Mouse (Mus musculus): ENCODE measurements around the gene Ankrd54. TPM values are rescaled to one million over a fixed set of nuclear protein-coding genes. Genes with fewer than 3 reads are reported as not detected.

Gene Ankrd54
- total and polyA plus RNA-seq, 2 experiments from 2014 or later: 45.5 to 53.5 TPM

DNA sequence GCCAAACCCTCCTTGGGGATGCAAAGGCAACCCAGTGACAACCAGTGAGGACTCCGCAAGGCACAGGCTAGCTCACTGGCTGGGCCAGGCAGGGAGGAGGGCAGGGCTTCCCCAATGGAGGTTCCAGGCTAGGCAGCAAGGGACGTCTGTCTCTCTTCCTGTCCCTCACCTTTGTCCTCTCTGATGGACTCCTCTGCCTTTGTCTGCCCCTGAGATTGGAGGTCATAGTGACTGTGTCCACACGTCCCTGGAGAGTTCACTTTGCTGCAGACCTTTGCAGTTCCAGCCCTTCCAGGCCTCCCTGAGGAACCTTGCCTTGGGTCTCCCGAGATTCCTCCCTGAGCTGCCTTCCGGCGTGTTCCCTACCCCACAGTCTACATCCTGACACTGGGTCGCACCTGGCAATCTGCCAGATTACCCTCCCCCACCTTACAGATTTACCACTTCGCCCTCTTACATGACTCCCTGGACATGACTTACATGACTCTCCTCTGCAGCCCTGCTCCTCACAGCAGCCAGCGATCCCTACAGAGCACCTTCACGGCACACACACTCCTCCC lies 39.9 kb downstream of the Ankrd54 start:
- H3K9ac ChIP-seq (replicated peaks; ENCODE audit: low read length, poor library complexity, severe bottlenecking): no peak overlapping the region
- ATAC-seq (ENCODE audit: low FRiP score): no peak
- H3K4me1 ChIP-seq (ENCODE audit: insufficient read depth, low read length): peaks cover 3% of the 10 kb centered on the region; the same call in 1 of the 2 replicates
- no peaks in the 10 kb centered on the region for H3K9me3 ChIP-seq (ENCODE audit: low read length)
- WGBS: 67% methylated on average over 10 of the region's 10 CpGs
- H3K4me2 ChIP-seq (ENCODE audit: low read depth, low read length, poor library complexity, severe bottlenecking): no peak overlapping the region
- no peak for DNase-seq (ENCODE audit: low spot score)
- H3K36me3 ChIP-seq (ENCODE audit: insufficient read depth, low read length): no peaks in the 10 kb centered on the region
- H3K27me3 ChIP-seq (ENCODE audit: insufficient read depth, low read length): no peaks in the 10 kb centered on the region
- TF ChIP-seq CTCF (IDR thresholded peaks at IDR 0.05): no peak
- no peak overlapping the region for H3K4me3 ChIP-seq (ENCODE audit: low read depth, low read length)
- H3K27ac ChIP-seq (ENCODE audit: low read depth, low read length): no peak overlapping the region

DNA sequence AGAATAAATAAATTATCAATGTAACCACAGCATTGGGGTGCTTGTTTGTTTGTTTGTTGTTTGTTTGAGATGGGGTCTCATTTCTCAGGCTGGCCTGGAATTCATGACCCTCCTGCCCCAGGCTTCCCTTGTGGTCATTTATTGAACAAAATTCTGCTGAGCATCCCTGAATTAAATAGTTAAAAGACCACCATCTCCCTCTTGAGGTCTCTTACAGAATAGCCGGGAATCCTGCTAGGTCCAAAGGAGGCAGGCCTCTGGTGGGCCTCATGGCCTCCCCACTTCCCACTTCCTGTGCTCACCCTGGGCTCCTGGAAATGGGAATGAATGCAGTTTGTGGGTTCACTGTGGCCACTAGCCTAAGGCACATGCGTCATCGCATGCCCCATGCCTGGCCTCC lies 43.8 kb downstream of the Ankrd54 start:
- Histone ChIP-seq H3K9me3 (ENCODE audit: low read length) (no peaks in the 10 kb centered on the region), H3K27me3 (ENCODE audit: insufficient read depth, low read length) (no peaks in the 10 kb centered on the region), H3K4me1 (ENCODE audit: insufficient read depth, low read length) (no peaks in the 10 kb centered on the region), H3K27ac (ENCODE audit: low read depth, low read length) (no peak overlapping the region), H3K4me2 (ENCODE audit: low read depth, low read length, poor library complexity, severe bottlenecking) (no peak overlapping the region), H3K36me3 (ENCODE audit: insufficient read depth, low read length) (no peaks in the 10 kb centered on the region), H3K9ac (replicated peaks; ENCODE audit: low read length, poor library complexity, severe bottlenecking) (no peak overlapping the region), H3K4me3 (ENCODE audit: low read depth, low read length) (no peak overlapping the region)
- TF ChIP-seq CTCF (IDR thresholded peaks at IDR 0.05): peak; percentile 60
- ATAC-seq (ENCODE audit: low FRiP score) (no peak), DNase-seq (ENCODE audit: low spot score) (peak; percentile 59)
- WGBS: 60% methylated on average over 3 of the region's 3 CpGs

DNA sequence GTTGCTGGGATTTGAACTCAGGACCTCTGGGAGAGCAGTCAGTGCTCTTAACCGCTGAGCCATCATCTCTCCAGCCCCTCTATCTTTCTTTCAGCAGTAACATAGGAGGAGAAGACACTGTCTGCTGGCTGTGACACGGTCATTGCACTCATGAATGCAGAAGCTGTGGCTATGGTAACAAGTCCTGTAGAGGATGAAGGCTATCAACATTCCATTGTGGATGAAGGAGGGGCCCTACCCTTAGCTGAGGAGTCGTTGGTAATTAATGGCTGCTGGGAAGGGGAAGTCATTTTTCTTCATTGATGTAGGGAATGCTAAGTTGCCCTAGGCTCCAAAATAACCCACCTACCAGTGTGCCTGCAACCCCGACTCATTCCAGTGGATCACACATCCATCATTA lies 44.5 kb downstream of the Ankrd54 start:
- ATAC-seq (ENCODE audit: low FRiP score) (no peak), DNase-seq (ENCODE audit: low spot score) (no peak)
- Histone ChIP-seq H3K4me1 (ENCODE audit: insufficient read depth, low read length) (no peaks in the 10 kb centered on the region), H3K9ac (replicated peaks; ENCODE audit: low read length, poor library complexity, severe bottlenecking) (no peak overlapping the region), H3K4me3 (ENCODE audit: low read depth, low read length) (no peak overlapping the region), H3K4me2 (ENCODE audit: low read depth, low read length, poor library complexity, severe bottlenecking) (no peak overlapping the region), H3K9me3 (ENCODE audit: low read length) (no peaks in the 10 kb centered on the region), H3K27ac (ENCODE audit: low read depth, low read length) (no peak overlapping the region), H3K27me3 (ENCODE audit: insufficient read depth, low read length) (no peaks in the 10 kb centered on the region), H3K36me3 (ENCODE audit: insufficient read depth, low read length) (no peaks in the 10 kb centered on the region)
- WGBS: 47% methylated on average over 4 of the region's 4 CpGs
- no peak for TF ChIP-seq CTCF (IDR thresholded peaks at IDR 0.05)

DNA sequence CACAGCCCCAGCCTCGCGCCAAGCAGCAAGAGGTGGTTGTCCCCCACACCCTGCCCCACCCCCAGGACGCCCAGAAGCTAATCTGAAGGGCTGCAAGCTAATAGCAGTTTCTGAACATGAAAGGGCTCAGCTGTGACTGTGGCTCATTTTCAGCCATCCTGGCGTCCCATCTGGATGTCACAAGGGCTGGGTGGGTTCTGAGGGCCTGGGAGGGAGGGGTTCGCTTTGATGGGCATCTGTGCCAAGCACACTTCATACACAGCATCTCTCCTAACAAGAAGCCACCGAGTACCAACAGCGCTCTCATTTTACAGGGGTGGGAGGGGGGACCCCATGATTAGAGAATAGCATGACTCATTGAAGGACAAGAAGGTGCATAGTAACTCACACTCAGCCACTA lies 49.3 kb downstream of the Ankrd54 start:
- H3K9ac ChIP-seq (replicated peaks; ENCODE audit: low read length, poor library complexity, severe bottlenecking): no peak overlapping the region
- no peak for TF ChIP-seq CTCF (IDR thresholded peaks at IDR 0.05)
- no peak overlapping the region for H3K27ac ChIP-seq (ENCODE audit: low read depth, low read length)
- no peaks in the 10 kb centered on the region for H3K27me3 ChIP-seq (ENCODE audit: insufficient read depth, low read length)
- WGBS: 65% methylated on average over 7 of the region's 7 CpGs
- no peak for ATAC-seq (ENCODE audit: low FRiP score)
- no peaks in the 10 kb centered on the region for H3K4me1 ChIP-seq (ENCODE audit: insufficient read depth, low read length)
- H3K4me2 ChIP-seq (ENCODE audit: low read depth, low read length, poor library complexity, severe bottlenecking): no peak overlapping the region
- H3K9me3 ChIP-seq (ENCODE audit: low read length): no peaks in the 10 kb centered on the region
- H3K4me3 ChIP-seq (ENCODE audit: low read depth, low read length): no peak overlapping the region
- DNase-seq (ENCODE audit: low spot score): peak; percentile 55
- no peaks in the 10 kb centered on the region for H3K36me3 ChIP-seq (ENCODE audit: insufficient read depth, low read length)

DNA sequence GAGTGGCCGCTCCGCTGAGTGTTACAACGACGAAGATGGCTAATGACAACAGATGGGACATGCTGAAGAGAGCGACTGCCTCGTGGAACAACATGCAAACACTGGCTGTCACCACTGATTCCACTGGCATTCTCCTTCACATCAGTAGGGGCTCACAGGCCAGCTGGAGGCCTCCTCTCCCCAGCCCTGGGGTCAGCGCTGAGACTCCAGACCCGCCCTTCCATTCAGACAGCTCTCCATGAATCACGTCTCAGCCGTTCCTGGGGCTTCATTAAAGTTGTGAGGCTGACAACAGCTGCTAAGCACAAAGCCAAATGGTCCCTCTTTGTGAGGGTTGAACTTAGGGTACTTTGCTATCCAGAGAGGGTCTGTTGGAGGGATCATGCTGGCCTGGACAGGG lies 51.1 kb downstream of the Ankrd54 start:
- Histone ChIP-seq H3K4me2 (ENCODE audit: low read depth, low read length, poor library complexity, severe bottlenecking) (no peak overlapping the region), H3K4me3 (ENCODE audit: low read depth, low read length) (no peak overlapping the region), H3K9me3 (ENCODE audit: low read length) (no peaks in the 10 kb centered on the region), H3K36me3 (ENCODE audit: insufficient read depth, low read length) (0 out of 2 replicates have a peak, but pooled peaks cover under 1% of the 10 kb centered on the region), H3K27ac (ENCODE audit: low read depth, low read length) (no peak overlapping the region), H3K4me1 (ENCODE audit: insufficient read depth, low read length) (no peaks in the 10 kb centered on the region), H3K27me3 (ENCODE audit: insufficient read depth, low read length) (no peaks in the 10 kb centered on the region), H3K9ac (replicated peaks; ENCODE audit: low read length, poor library complexity, severe bottlenecking) (no peak overlapping the region)
- TF ChIP-seq CTCF (IDR thresholded peaks at IDR 0.05): no peak
- 63% methylated on average over 10 of the region's 10 CpGs for WGBS
- no peak for DNase-seq (ENCODE audit: low spot score)
- no peak for ATAC-seq (ENCODE audit: low FRiP score)

DNA sequence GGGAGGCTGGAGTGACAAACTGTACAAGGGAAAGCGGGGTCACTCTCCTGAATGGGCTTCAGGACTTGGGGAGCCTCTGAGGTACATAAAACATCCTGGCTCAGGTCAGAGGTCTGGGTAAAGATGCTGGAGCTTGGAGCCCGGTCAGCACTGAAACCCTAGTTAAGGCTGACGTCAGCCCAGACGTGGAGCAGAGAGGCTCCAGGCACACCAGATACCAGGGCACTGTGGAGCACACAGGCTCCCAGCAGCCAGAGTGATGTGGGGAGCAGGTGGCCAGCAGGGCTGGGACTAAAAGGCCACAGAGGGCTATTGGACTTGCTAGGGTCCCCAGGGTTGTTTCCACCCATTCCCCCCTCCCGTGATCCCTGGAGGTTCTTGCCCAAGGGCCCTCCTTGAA lies 53.0 kb downstream of the Ankrd54 start:
- no peak for ATAC-seq (ENCODE audit: low FRiP score)
- H3K4me1 ChIP-seq (ENCODE audit: insufficient read depth, low read length): no peaks in the 10 kb centered on the region
- H3K27me3 ChIP-seq (ENCODE audit: insufficient read depth, low read length): no peaks in the 10 kb centered on the region
- no peak for DNase-seq (ENCODE audit: low spot score)
- no peak overlapping the region for H3K27ac ChIP-seq (ENCODE audit: low read depth, low read length)
- no peak overlapping the region for H3K9ac ChIP-seq (replicated peaks; ENCODE audit: low read length, poor library complexity, severe bottlenecking)
- TF ChIP-seq CTCF (IDR thresholded peaks at IDR 0.05): no peak
- no peak overlapping the region for H3K4me3 ChIP-seq (ENCODE audit: low read depth, low read length)
- peaks cover 16% of the 10 kb centered on the region for H3K36me3 ChIP-seq (ENCODE audit: insufficient read depth, low read length)
- WGBS: 64% methylated on average over 5 of the region's 5 CpGs
- H3K4me2 ChIP-seq (ENCODE audit: low read depth, low read length, poor library complexity, severe bottlenecking): no peak overlapping the region
- H3K9me3 ChIP-seq (ENCODE audit: low read length): no peaks in the 10 kb centered on the region

Measured in midbrain, postnatal 0 days (tissue).